Mouse (Mus musculus) CH12.LX (cell line): ENCODE data around the gene Olfr205. TPM values are rescaled to one million over a fixed set of nuclear protein-coding genes. Genes with fewer than 3 reads are reported as not detected.

Experiments
- DNase-seq: peaks from one replicate; pipeline ENCODE4 v3.0.0-alpha.2; 2013; ENCODE audit errors: extremely low read depth
- H3K27ac ChIP-seq: 2 replicates; pipeline ENCODE4 v1.5.1; 2012; ENCODE audit warnings: low read depth, mild to moderate bottlenecking, control low read depth, moderate library complexity; ENCODE audit not compliant: insufficient read depth
- H3K27me3 ChIP-seq: replicated peaks from 2 replicates; pipeline ENCODE3; 2012; ENCODE audit warnings: inconsistent platforms
- H3K36me3 ChIP-seq, 2 experiments: replicated peaks in 1 of 2; 2 replicates each; pipeline versions ENCODE3 to v1.6.1; 2012; ENCODE audit warnings: inconsistent platforms in 1 of 2, low read length in 1 of 2, mild to moderate bottlenecking in 1 of 2, mixed read lengths in 1 of 2, moderate library complexity in 1 of 2; ENCODE audit not compliant: control insufficient read depth in 1 of 2, insufficient read depth in 1 of 2
- H3K4me1 ChIP-seq, 2 experiments: 2 replicates each; pipeline ENCODE4 v1.6.1; 2012; ENCODE audit warnings: inconsistent platforms in 1 of 2, moderate library complexity in 1 of 2; ENCODE audit not compliant: insufficient read depth in 2 of 2, control insufficient read depth in 1 of 2
- H3K4me2 ChIP-seq: 2 replicates; pipeline ENCODE4 v1.6.1; 2012; ENCODE audit warnings: low read depth, mild to moderate bottlenecking, control low read depth; ENCODE audit not compliant: poor library complexity, insufficient read depth, severe bottlenecking
- H3K4me3 ChIP-seq, 3 experiments: fragments of 150-350 bp in 1 of 3; sonication (generic) in 1 of 3; replicated peaks in 1 of 3; 2 replicates each; pipeline versions ENCODE3 to v1.5.1; 2011 to 2012; ENCODE audit warnings: low read depth in 2 of 3, low read length in 2 of 3, mild to moderate bottlenecking in 2 of 3, moderate library complexity in 2 of 3, control low read depth in 1 of 3, improper control_type of control experiment in 1 of 3, inconsistent platforms in 1 of 3, mixed read lengths in 1 of 3; ENCODE audit not compliant: poor library complexity in 1 of 3
- H3K79me2 ChIP-seq: replicated peaks from 2 replicates; pipeline ENCODE4 v1.6.1; 2012; ENCODE audit warnings: mild to moderate bottlenecking, moderate library complexity; ENCODE audit not compliant: control insufficient read depth, poor library complexity, insufficient read depth, severe bottlenecking; ENCODE audit errors: extremely low read depth
- H3K9ac ChIP-seq: 2 replicates; pipeline ENCODE4 v1.6.1; 2012; ENCODE audit warnings: low read depth, mild to moderate bottlenecking, control low read depth, moderate library complexity; ENCODE audit not compliant: insufficient read depth
- H3K9me3 ChIP-seq: replicated peaks from 2 replicates; pipeline ENCODE3; 2012; ENCODE audit warnings: low read length, inconsistent platforms, mixed read lengths
- BHLHE40 ChIP-seq: IDR thresholded peaks from 2 replicates; pipeline ENCODE4 v1.6.1; 2011; ENCODE audit warnings: mild to moderate bottlenecking, low read depth, low read length, improper control_type of control experiment
- CHD1 ChIP-seq: IDR thresholded peaks from 2 replicates; pipeline ENCODE4 v1.6.1; 2012; ENCODE audit warnings: low read depth, low read length, improper control_type of control experiment, inconsistent platforms
- CTCF ChIP-seq, 2 experiments: IDR thresholded peaks in 1 of 2; conservative IDR thresholded peaks in 1 of 2; 2 replicates each; pipeline ENCODE4 v1.5.1; 2011 to 2012; ENCODE audit warnings: low read depth in 2 of 2, low read length in 2 of 2, improper control_type of control experiment in 1 of 2, inconsistent platforms in 1 of 2, mild to moderate bottlenecking in 1 of 2, moderate library complexity in 1 of 2
- ELF1 ChIP-seq: IDR thresholded peaks from 2 replicates; pipeline ENCODE4 v1.6.1; 2014; ENCODE audit warnings: low read depth, mild to moderate bottlenecking, inconsistent platforms, low read length, improper control_type of control experiment
- GABPA ChIP-seq: IDR thresholded peaks from 2 replicates; pipeline ENCODE4 v1.6.1; 2012; ENCODE audit warnings: low read depth, low read length, improper control_type of control experiment, inconsistent platforms; ENCODE audit not compliant: insufficient replicate concordance
- HCFC1 ChIP-seq: IDR thresholded peaks from 2 replicates; pipeline ENCODE4 v1.6.1; 2012; ENCODE audit warnings: low read depth, mild to moderate bottlenecking, inconsistent platforms, low read length, improper control_type of control experiment
- JUND ChIP-seq: conservative IDR thresholded peaks from 2 replicates; pipeline ENCODE4 v1.6.1; 2011; ENCODE audit warnings: low read depth, low read length, improper control_type of control experiment
- MEF2A ChIP-seq: IDR thresholded peaks from 2 replicates; pipeline ENCODE4 v1.6.1; 2014; ENCODE audit warnings: low read depth, mild to moderate bottlenecking, inconsistent platforms, low read length, improper control_type of control experiment, borderline replicate concordance
- MYC ChIP-seq: IDR thresholded peaks from 2 replicates; pipeline ENCODE4 v1.6.1; 2011; ENCODE audit warnings: low read depth, mild to moderate bottlenecking, improper control_type of control experiment, low read length
- NRF1 ChIP-seq: IDR thresholded peaks from 2 replicates; pipeline ENCODE4 v1.6.1; 2014; ENCODE audit warnings: low read depth, mild to moderate bottlenecking, inconsistent platforms, low read length, improper control_type of control experiment, moderate library complexity
- PAX5 ChIP-seq: IDR thresholded peaks from 2 replicates; pipeline ENCODE4 v1.6.1; 2012; ENCODE audit warnings: low read length, inconsistent platforms, mixed read lengths
- RAD21 ChIP-seq: IDR thresholded peaks from 2 replicates; pipeline ENCODE4 v1.6.1; 2011; ENCODE audit warnings: low read depth, mild to moderate bottlenecking, low read length, improper control_type of control experiment, moderate library complexity
- SIN3A ChIP-seq: IDR thresholded peaks from 2 replicates; pipeline ENCODE4 v1.6.1; 2012; ENCODE audit warnings: low read length, improper control_type of control experiment, inconsistent platforms
- TBP ChIP-seq: conservative IDR thresholded peaks from 2 replicates; pipeline ENCODE4 v1.6.1; 2011; ENCODE audit warnings: low read depth, low read length, improper control_type of control experiment
- TCF12 ChIP-seq: IDR thresholded peaks from 2 replicates; pipeline ENCODE4 v1.6.1; 2014; ENCODE audit warnings: low read depth, mild to moderate bottlenecking, inconsistent platforms, low read length, improper control_type of control experiment
- USF1 ChIP-seq: IDR thresholded peaks from 2 replicates; pipeline ENCODE4 v1.6.1; 2014; ENCODE audit warnings: low read depth, mild to moderate bottlenecking, inconsistent platforms, low read length, improper control_type of control experiment
- USF2 ChIP-seq: conservative IDR thresholded peaks from 2 replicates; pipeline ENCODE4 v1.6.1; 2011; ENCODE audit warnings: low read depth, low read length, improper control_type of control experiment
- ZMIZ1 ChIP-seq: IDR thresholded peaks from 2 replicates; pipeline ENCODE4 v1.6.1; 2012; ENCODE audit warnings: low read depth, mild to moderate bottlenecking, inconsistent platforms, low read length, improper control_type of control experiment
- ZNF384 ChIP-seq: IDR thresholded peaks from 2 replicates; pipeline ENCODE4 v1.6.1; 2012; ENCODE audit warnings: low read depth, low read length, improper control_type of control experiment, inconsistent platforms
- dilution Hi-C: fragments of 300-500 bp; cut with MboI; formaldehyde crosslinking; loops from 2 replicates; pipeline ENCODE4 v1.14.3; 2020; ENCODE audit warnings: low sequenced_read_pairs; ENCODE audit not compliant: extremely low pct_unique_long_range_greater_than_20kb, extremely low pct_ligation_motif_present
- in situ Hi-C: fragments of 300-500 bp; cut with MboI; formaldehyde crosslinking; loops from 3 replicates; pipeline ENCODE4 v1.14.3; 2019; ENCODE audit warnings: low sequenced_read_pairs, low pct_ligation_motif_present, low pct_unique_long_range_greater_than_20kb, mixed read lengths
- polyA plus RNA-seq: library from polyadenylated mRNA; unstranded; fragments of >175 nt; gene quantifications from 2 replicates; pipeline ENCODE4 v1.2.1, GENCODE M21; 2012; ENCODE audit warnings: low read depth; ENCODE audit not compliant: insufficient read length
- total RNA-seq, 2 experiments: library from RNA; depleted of rRNA; stranded (reverse); fragments of 300-350 nt in 1 of 2; fragments of >200 nt in 1 of 2; gene quantifications; 2 replicates each; pipeline ENCODE4 v1.2.3; 2012 to 2014

The Olfr205 gene
- total RNA-seq (2012; rRNA removed): not detected in 2 replicates
- not detected in 2 replicates for total RNA-seq (2014; rRNA removed)
- polyA plus RNA-seq: not detected in 2 replicates

DNA sequence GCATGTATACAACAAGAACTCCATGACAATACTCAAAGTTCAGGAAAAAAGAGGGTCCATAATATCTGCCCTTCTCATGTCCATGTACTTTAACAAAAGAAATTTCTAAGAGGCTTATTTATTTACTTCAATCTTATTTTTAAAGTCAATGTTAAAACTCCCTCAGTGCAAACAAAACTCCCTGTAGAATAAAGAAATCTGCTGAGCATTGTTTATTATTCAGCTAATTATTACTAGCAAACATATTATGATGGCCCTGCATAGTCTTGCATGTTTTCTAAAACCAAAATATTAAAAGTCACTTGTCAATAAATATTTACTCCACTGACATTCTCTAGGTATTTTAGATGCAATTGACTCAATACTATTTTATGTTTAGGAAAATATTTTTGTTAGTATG, at the start of gene Olfr205:
Gene Olfr205, minus strand, starts transcription at position 101 of the 400 bp plus-strand sequence.
- dilution Hi-C loops: no loop called here
- H3K4me3 ChIP-seq: no peak within 1 kb of the TSS
- no peaks in the 10 kb centered on the region for H3K9me3 ChIP-seq
- no peaks in the 10 kb centered on the region for H3K79me2 ChIP-seq
- no peak within 1 kb of the TSS for H3K4me2 ChIP-seq
- no peaks in the 10 kb centered on the region for H3K27me3 ChIP-seq
- no peaks in the 10 kb centered on the region for H3K36me3 ChIP-seq
- TF ChIP-seq RAD21 (no peak), SIN3A (no peak), ELF1 (no peak), ZNF384 (no peak), USF1 (no peak), PAX5 (no peak), NRF1 (no peak), USF2 (no peak), GABPA (no peak), JUND (no peak), CTCF (conservative IDR thresholded peaks at IDR 0.05 in 1 of 2, IDR thresholded peaks at IDR 0.05 in 1 of 2; ENCODE audit: low read depth in 2 of 2, low read length in 2 of 2) (no peak), HCFC1 (no peak), TBP (no peak), CHD1 (no peak), ZMIZ1 (no peak), MEF2A (no peak), MYC (no peak)
- no peaks in the 10 kb centered on the region for H3K4me1 ChIP-seq
- in situ Hi-C loops: no loop called here
- DNase-seq: no peak
- no peak within 1 kb of the TSS for H3K9ac ChIP-seq
- no peak within 1 kb of the TSS for H3K27ac ChIP-seq

DNA sequence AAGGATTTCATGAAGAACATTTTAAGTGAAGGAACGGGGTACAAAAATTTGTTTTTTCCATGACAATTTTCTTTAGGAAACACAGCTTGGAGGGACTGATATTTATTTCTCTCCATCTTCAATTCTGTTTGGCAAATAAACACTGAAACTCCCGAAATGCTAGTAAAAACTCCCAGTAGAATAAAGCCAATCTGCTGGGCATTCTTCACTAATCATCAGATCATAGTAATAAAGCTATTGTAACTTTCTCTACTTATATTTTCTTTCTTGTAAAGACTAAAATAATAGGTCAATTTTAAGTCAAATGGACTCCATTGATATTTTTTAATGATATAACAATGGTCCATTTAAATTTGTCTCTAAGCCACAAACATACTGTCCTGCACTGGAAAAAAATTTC, 33.0 kb upstream of the Olfr205 start, which contains the start of gene Olfr209:
Gene Olfr209, minus strand, starts transcription at position 101 of the 400 bp plus-strand sequence.
- TF ChIP-seq RAD21 (no peak), MEF2A (no peak), TCF12 (no peak), BHLHE40 (no peak)
- TF ChIP-seq, all 38 proteins: peak for 0
- H3K4me2 ChIP-seq: no peak within 1 kb of the TSS
- H3K27me3 ChIP-seq: no peaks in the 10 kb centered on the region
- no peaks in the 10 kb centered on the region for H3K36me3 ChIP-seq
- dilution Hi-C loops: no loop called here
- no peak within 1 kb of the TSS for H3K27ac ChIP-seq
- H3K4me3 ChIP-seq: no peak within 1 kb of the TSS
- H3K9ac ChIP-seq: no peak within 1 kb of the TSS
- in situ Hi-C loops: no loop called here
- no peaks in the 10 kb centered on the region for H3K79me2 ChIP-seq
- no peaks in the 10 kb centered on the region for H3K4me1 ChIP-seq
- no peak for DNase-seq
- H3K9me3 ChIP-seq: no peaks in the 10 kb centered on the region
